ENCODE assay signal across 7 mouse cellular contexts in genomic region chr13:45345471-45346159, GRCm38 (mm10). TPM values are rescaled to one million over a fixed set of nuclear protein-coding genes. Genes with fewer than 3 reads are reported as not detected.
DNase-seq lines count a peak whose midpoint lies in the region; ATAC-seq and TF ChIP-seq lines count a peak whose summit lies in the region.

No protein-coding gene starts in this region.

- 0 out of 2 replicates have a peak overlapping the region, but pooled peaks have one; percentile 15 for H3K4me2 ChIP-seq in midbrain, embryonic 12.5 days (replicated peaks)
- no peak overlapping the region for H3K4me2 ChIP-seq in midbrain, postnatal 0 days (ENCODE audit: low read depth, low read length, poor library complexity, severe bottlenecking)
- no peak overlapping the region for H3K4me2 ChIP-seq in hindbrain, postnatal 0 days (ENCODE audit: low read depth, low read length)
- 0 out of 2 replicates have a peak overlapping the region, but pooled peaks have one; percentile 4 for H3K4me2 ChIP-seq in neural tube, embryonic 15.5 days

- H3K9ac ChIP-seq in midbrain, embryonic 12.5 days (replicated peaks), result no peak overlapping the region
- H3K9ac ChIP-seq in midbrain, postnatal 0 days (replicated peaks; ENCODE audit: low read length, poor library complexity, severe bottlenecking), result no peak overlapping the region
- no peak overlapping the region for H3K9ac ChIP-seq in hindbrain, postnatal 0 days (replicated peaks; ENCODE audit: low read length)
- no peak overlapping the region for H3K9ac ChIP-seq in neural tube, embryonic 15.5 days (replicated peaks)

- TF ChIP-seq CTCF in midbrain, postnatal 0 days (IDR thresholded peaks at IDR 0.05), result no peak
- no peak for TF ChIP-seq CTCF in hindbrain, postnatal 0 days (IDR thresholded peaks at IDR 0.05; ENCODE audit: low read depth)

- no peak for ATAC-seq in midbrain, embryonic 12.5 days (ENCODE audit: low FRiP score, low read depth)
- no peak for ATAC-seq in midbrain, postnatal 0 days (ENCODE audit: low FRiP score)
- ATAC-seq in hindbrain, postnatal 0 days, result no peak
- ATAC-seq in neural tube, embryonic 15.5 days (ENCODE audit: low FRiP score), result no peak

- no peaks in the 10 kb centered on the region for H3K9me3 ChIP-seq in midbrain, embryonic 12.5 days
- no peaks in the 10 kb centered on the region for H3K9me3 ChIP-seq in midbrain, postnatal 0 days (ENCODE audit: low read length)
- no peaks in the 10 kb centered on the region for H3K9me3 ChIP-seq in hindbrain, postnatal 0 days (ENCODE audit: low read length)
- no peaks in the 10 kb centered on the region for H3K9me3 ChIP-seq in neural tube, embryonic 15.5 days (replicated peaks)

- H3K27me3 ChIP-seq in midbrain, embryonic 12.5 days, result no peaks in the 10 kb centered on the region
- H3K27me3 ChIP-seq in midbrain, postnatal 0 days (ENCODE audit: insufficient read depth, low read length), result no peaks in the 10 kb centered on the region
- H3K27me3 ChIP-seq in hindbrain, postnatal 0 days (ENCODE audit: insufficient read depth, low read length), result no peaks in the 10 kb centered on the region
- no peaks in the 10 kb centered on the region for H3K27me3 ChIP-seq in neural tube, embryonic 15.5 days (replicated peaks)

- 25% methylated on average over 14 of the region's 14 CpGs for WGBS in midbrain, embryonic 12.5 days
- WGBS in midbrain, postnatal 0 days, result 27% methylated on average over 14 of the region's 14 CpGs
- WGBS in hindbrain, postnatal 0 days, result 20% methylated on average over 14 of the region's 14 CpGs
- WGBS in neural tube, embryonic 15.5 days, result 11% methylated on average over 14 of the region's 14 CpGs

- DNase-seq in midbrain, postnatal 0 days (ENCODE audit: low spot score), result no peak
- peak; percentile 31 for DNase-seq in embryo, embryonic 11.5 days (ENCODE audit: low read depth, low spot score)
- DNase-seq in hindbrain, postnatal 0 days (ENCODE audit: low spot score), result peak; percentile 15
- no peak for DNase-seq in left cerebral cortex, adult 18-20 months (ENCODE audit: low spot score in 2 of 2)
- DNase-seq in spleen, postnatal 10 days (ENCODE audit: low spot score in 2 of 2), result no peak

- H3K4me3 ChIP-seq in midbrain, embryonic 12.5 days, result no peak overlapping the region
- no peak overlapping the region for H3K4me3 ChIP-seq in midbrain, postnatal 0 days (ENCODE audit: low read depth, low read length)
- H3K4me3 ChIP-seq in hindbrain, postnatal 0 days (ENCODE audit: low read length), result no peak overlapping the region
- no peak overlapping the region for H3K4me3 ChIP-seq in neural tube, embryonic 15.5 days (replicated peaks)

- H3K4me1 ChIP-seq in midbrain, embryonic 12.5 days, result peaks cover 9% of the 10 kb centered on the region
- no peaks in the 10 kb centered on the region for H3K4me1 ChIP-seq in midbrain, postnatal 0 days (ENCODE audit: insufficient read depth, low read length)
- H3K4me1 ChIP-seq in hindbrain, postnatal 0 days (ENCODE audit: insufficient read depth, low read length), result no peaks in the 10 kb centered on the region
- peaks cover 6% of the 10 kb centered on the region; the same call in 1 of the 2 replicates for H3K4me1 ChIP-seq in neural tube, embryonic 15.5 days

- H3K27ac ChIP-seq in midbrain, embryonic 12.5 days (replicated peaks), result no peak overlapping the region
- H3K27ac ChIP-seq in midbrain, postnatal 0 days (ENCODE audit: low read depth, low read length), result no peak overlapping the region
- no peak overlapping the region for H3K27ac ChIP-seq in hindbrain, postnatal 0 days
- H3K27ac ChIP-seq in neural tube, embryonic 15.5 days (replicated peaks), result no peak overlapping the region

- H3K36me3 ChIP-seq in midbrain, embryonic 12.5 days, result no peaks in the 10 kb centered on the region
- no peaks in the 10 kb centered on the region for H3K36me3 ChIP-seq in midbrain, postnatal 0 days (ENCODE audit: insufficient read depth, low read length)
- H3K36me3 ChIP-seq in hindbrain, postnatal 0 days (ENCODE audit: insufficient read depth, low read length), result no peaks in the 10 kb centered on the region
- no peaks in the 10 kb centered on the region for H3K36me3 ChIP-seq in neural tube, embryonic 15.5 days

RNA-seq across cellular contexts. Expression of gene Mylip, which starts 43.9 kb away (rescaled TPM):
- 7.4 and 10.5 TPM in 2 replicates for polyA plus RNA-seq in midbrain, embryonic 12.5 days (2016; fragmentation: Nextera tagmentation; extraction: Ambion mirVana)
- 11.1 and 16.6 TPM in 2 replicates for total RNA-seq in midbrain, postnatal 0 days (2014; rRNA removed)
- polyA plus RNA-seq in midbrain, postnatal 0 days (2015; fragmentation: Nextera tagmentation; extraction: Ambion mirVana), result 2.9 and 3.7 TPM in 2 replicates
- total RNA-seq in hindbrain, postnatal 0 days (2014; rRNA removed), result 13.0 and 15.1 TPM in 2 replicates
- polyA plus RNA-seq in hindbrain, postnatal 0 days (2015; fragmentation: Nextera tagmentation; extraction: Ambion mirVana), result 4.4 and 4.6 TPM in 2 replicates
- polyA plus RNA-seq in neural tube, embryonic 15.5 days (2015; fragmentation: Nextera tagmentation; extraction: Ambion mirVana), result 8.4 and 10.9 TPM in 2 replicates
- 10 to 100 TPM; 12.9 to 14.2 TPM for total RNA-seq in left cerebral cortex, adult 18-20 months (2021)

Comparison
In these comparisons a context has a peak if more than half of its experiments do, and no peak if none do; other contexts are left out.
1. H3K4me2 ChIP-seq: peak in midbrain, embryonic 12.5 days (single experiment) and neural tube, embryonic 15.5 days (single experiment); none in midbrain, postnatal 0 days (single experiment) and hindbrain, postnatal 0 days (single experiment).
2. DNase-seq: peak in embryo, embryonic 11.5 days (single experiment) and hindbrain, postnatal 0 days (single experiment); none in midbrain, postnatal 0 days (single experiment), left cerebral cortex, adult 18-20 months (0 of 2) and spleen, postnatal 10 days (0 of 2).